Mouse (Mus musculus): ENCODE results near the gene Eif2b3.

GRCm38 (mm10) chr4:117023469-117023868, 4.3 kb downstream of the Eif2b3 start:
- TF ChIP-seq KAT2A (IDR thresholded peaks at IDR 0.05; ENCODE audit: insufficient replicate concordance, low read length) (no peak), ZKSCAN1 (IDR thresholded peaks at IDR 0.05; ENCODE audit: borderline replicate concordance, low read depth, low read length) (no peak), TCF12 (IDR thresholded peaks at IDR 0.05; ENCODE audit: low read depth, low read length) (no peak), POLR2A (IDR thresholded peaks at IDR 0.05; ENCODE audit: low read depth, low read length) (no peak), RAD21 (IDR thresholded peaks at IDR 0.05; ENCODE audit: low read depth, low read length) (no peak), ELF1 (IDR thresholded peaks at IDR 0.05; ENCODE audit: low read depth, low read length) (no peak), MEF2A (IDR thresholded peaks at IDR 0.05; ENCODE audit: borderline replicate concordance, low read depth, low read length) (no peak), EP300 (IDR thresholded peaks at IDR 0.05; ENCODE audit: low read length) (no peak), GABPA (IDR thresholded peaks at IDR 0.05; ENCODE audit: insufficient replicate concordance, low read depth, low read length) (no peak), CTCF (conservative IDR thresholded peaks at IDR 0.05 in 1 of 2, IDR thresholded peaks at IDR 0.05 in 1 of 2; ENCODE audit: low read depth in 2 of 2, low read length in 2 of 2) (no peak)
